Mouse (Mus musculus) liver, embryonic 14 days (tissue): ENCODE results near the gene Cep78. TPM values are rescaled to one million over a fixed set of nuclear protein-coding genes. Genes with fewer than 3 reads are reported as not detected.

Source experiments
- polyA plus RNA-seq: library from polyadenylated mRNA; depleted of rRNA; stranded (reverse); fragments of >200 nt; gene quantifications from 2 replicates; pipeline ENCODE4 v1.2.3, GENCODE M21; 2012; rRNA removed

Gene Cep78
- polyA plus RNA-seq: 5.0 and 5.4 TPM in 2 replicates

GRCm38 (mm10) chr19:15984449-15985171, at the start of gene Cep78:
TSS of gene Cep78 (minus strand) at chr19:15984989.

GRCm38 (mm10) chr19:15947237-15947636, 37.6 kb downstream of the Cep78 start, which contains the start of gene Psat1:
TSS of gene Psat1 (minus strand) at chr19:15947337.

Other genes with a start within 250 kb of the Cep78 start
- gene Psat1, start 37.7 kb downstream of the Cep78 start, polyA plus RNA-seq: 76.3 and 91.7 TPM in 2 replicates
- 2.7 and 3.0 TPM in 2 replicates for gene Gnaq, start 147.8 kb upstream of the Cep78 start, polyA plus RNA-seq